Mouse (Mus musculus) embryonic facial prominence, embryonic 14.5 days (tissue): ENCODE measurements around the gene 2410137M14Rik. TPM values are rescaled to one million over a fixed set of nuclear protein-coding genes. Genes with fewer than 3 reads are reported as not detected.
"Not testable (repeated sequence)": the region's sequence is repeated elsewhere in the genome, so short reads cannot be mapped to it uniquely, and the experiment has no call there.

Source experiments
- ATAC-seq: fragments of 200-750 bp; cut with Nextera tagmentation; 2 replicates; pipeline ENCODE4 v1.8.0; 2017; ENCODE audit warnings: low read depth, moderate number of reproducible peaks, moderate TSS enrichment
- DNase-seq: peaks from one replicate; pipeline ENCODE4 v3.0.0-alpha.2; 2015; ENCODE audit warnings: low spot score
- H3K27ac ChIP-seq: fragments of 300-500 bp; sonication (generic); replicated peaks from 2 replicates; pipeline ENCODE4 v1.5.1; 2014; ENCODE audit warnings: low read depth, mild to moderate bottlenecking, low read length, moderate library complexity
- H3K27me3 ChIP-seq: fragments of 300-500 bp; sonication (generic); replicated peaks from 2 replicates; pipeline ENCODE4 v1.6.1; 2014; ENCODE audit warnings: low read length; ENCODE audit not compliant: control insufficient read depth, insufficient read depth
- H3K36me3 ChIP-seq: fragments of 300-500 bp; sonication (generic); 2 replicates; pipeline ENCODE4 v1.6.1; 2014; ENCODE audit warnings: low read length, mixed read lengths; ENCODE audit not compliant: control insufficient read depth, insufficient read depth
- H3K4me1 ChIP-seq: fragments of 300-500 bp; sonication (generic); 2 replicates; pipeline ENCODE4 v1.6.1; 2014; ENCODE audit warnings: antibody characterized with exemption, low read length; ENCODE audit not compliant: control insufficient read depth, insufficient read depth
- H3K4me2 ChIP-seq: fragments of 300-500 bp; sonication (generic); 2 replicates; pipeline ENCODE4 v1.6.1; 2014; ENCODE audit warnings: low read depth, mild to moderate bottlenecking, low read length, moderate library complexity, mixed read lengths
- H3K4me3 ChIP-seq: fragments of 300-500 bp; sonication (generic); 2 replicates; pipeline ENCODE4 v1.5.1; 2014; ENCODE audit warnings: low read depth, mild to moderate bottlenecking, low read length
- H3K9ac ChIP-seq: fragments of 300-500 bp; sonication (generic); 2 replicates; pipeline ENCODE4 v1.6.1; 2014; ENCODE audit warnings: low read depth, mild to moderate bottlenecking, low read length, moderate library complexity, mixed read lengths
- H3K9me3 ChIP-seq: fragments of 300-500 bp; sonication (generic); 2 replicates; pipeline ENCODE4 v1.6.1; 2016; ENCODE audit warnings: low read length; ENCODE audit not compliant: control insufficient read depth
- WGBS: fragments of 180-500 bp; shearing (Covaris S2); extraction: QIAGEN DNeasy Blood & Tissue Kit; methylation state at CpG from one replicate; pipeline ENCODE4 v1.1.7; 2014; 5-methylcytosine and 5-hydroxymethylcytosine counted together
- polyA plus RNA-seq: library from polyadenylated mRNA; unstranded; fragments of >200 nt; fragmentation: Nextera tagmentation; extraction: Ambion mirVana; gene quantifications from 2 replicates; pipeline ENCODE4 v1.2.1, GENCODE M21; 2014

2410137M14Rik gene
- polyA plus RNA-seq, 1 experiment from 2014 or later: not detected

GRCm38 (mm10) chr17:37000863-37001262 is 19.8 kb upstream of the 2410137M14Rik start, which contains the start of gene Zfp57:
Gene Zfp57 (plus strand): TSS chr17:37001163.
- ATAC-seq (no peak), DNase-seq (no peak)
- Histone ChIP-seq H3K4me1 (no peaks in the 10 kb centered on the region), H3K36me3 (peaks cover 9% of the 10 kb centered on the region; the same call in 1 of the 2 replicates), H3K4me3 (peak within 1 kb of the TSS; percentile 79), H3K9me3 (no peaks in the 10 kb centered on the region), H3K27me3 (no peaks in the 10 kb centered on the region), H3K9ac (peak within 1 kb of the TSS; percentile 98; the same call in 1 of the 2 replicates), H3K4me2 (peak within 1 kb of the TSS; percentile 78), H3K27ac (no peak within 1 kb of the TSS)
- WGBS: 97% methylated on average over 7 of the region's 7 CpGs

GRCm38 (mm10) chr17:36998477-36998876 is 17.4 kb upstream of the 2410137M14Rik start:
- H3K9me3 ChIP-seq: no peaks in the 10 kb centered on the region
- DNase-seq (no peak), ATAC-seq (no peak)
- H3K27me3 ChIP-seq: no peaks in the 10 kb centered on the region
- H3K9ac ChIP-seq: no peak overlapping the region
- H3K4me2 ChIP-seq: no peak overlapping the region
- H3K27ac ChIP-seq: no peak overlapping the region
- no peaks in the 10 kb centered on the region for H3K4me1 ChIP-seq
- H3K4me3 ChIP-seq: no peak overlapping the region
- no peaks in the 10 kb centered on the region for H3K36me3 ChIP-seq
- 71% methylated on average over 2 of the region's 2 CpGs for WGBS

GRCm38 (mm10) chr17:36997033-36997735 is 16.1 kb upstream of the 2410137M14Rik start:
- Histone ChIP-seq H3K9me3 (no peaks in the 10 kb centered on the region), H3K4me2 (no peak overlapping the region), H3K4me1 (no peaks in the 10 kb centered on the region), H3K4me3 (no peak overlapping the region), H3K9ac (no peak overlapping the region), H3K27me3 (no peaks in the 10 kb centered on the region), H3K36me3 (no peaks in the 10 kb centered on the region), H3K27ac (no peak overlapping the region)
- ATAC-seq: peak; percentile 60
- 25% methylated on average over 7 of the region's 7 CpGs for WGBS
- DNase-seq: peak; percentile 84

GRCm38 (mm10) chr17:36995448-36995847 is 14.4 kb upstream of the 2410137M14Rik start:
- DNase-seq: no peak
- H3K4me3 ChIP-seq: no peak overlapping the region
- no peak overlapping the region for H3K27ac ChIP-seq
- no peaks in the 10 kb centered on the region for H3K27me3 ChIP-seq
- H3K9me3 ChIP-seq: no peaks in the 10 kb centered on the region
- no peaks in the 10 kb centered on the region for H3K36me3 ChIP-seq
- H3K4me1 ChIP-seq: no peaks in the 10 kb centered on the region
- 62% methylated on average over 3 of the region's 3 CpGs for WGBS
- no peak overlapping the region for H3K9ac ChIP-seq
- ATAC-seq: no peak
- no peak overlapping the region for H3K4me2 ChIP-seq

GRCm38 (mm10) chr17:36994528-36994927 is 13.5 kb upstream of the 2410137M14Rik start:
- Histone ChIP-seq H3K4me3 (no peak overlapping the region), H3K27me3 (peaks cover 2% of the 10 kb centered on the region), H3K9me3 (no peaks in the 10 kb centered on the region), H3K4me1 (no peaks in the 10 kb centered on the region), H3K4me2 (no peak overlapping the region), H3K36me3 (no peaks in the 10 kb centered on the region), H3K27ac (no peak overlapping the region), H3K9ac (no peak overlapping the region)
- no peak for ATAC-seq
- no peak for DNase-seq
- WGBS: 85% methylated on average over 2 of the region's 2 CpGs

GRCm38 (mm10) chr17:36993770-36994325 is 12.8 kb upstream of the 2410137M14Rik start:
- WGBS: 84% methylated on average over 4 of the region's 4 CpGs
- Histone ChIP-seq H3K4me2 (no peak overlapping the region), H3K36me3 (no peaks in the 10 kb centered on the region), H3K27me3 (peaks cover 9% of the 10 kb centered on the region), H3K27ac (no peak overlapping the region), H3K9me3 (no peaks in the 10 kb centered on the region), H3K9ac (no peak overlapping the region), H3K4me1 (no peaks in the 10 kb centered on the region), H3K4me3 (no peak overlapping the region)
- DNase-seq (no peak), ATAC-seq (no peak)

- 70% methylated on average over 3 of the region's 3 CpGs for WGBS
These were observed 11.5 kb upstream of the 2410137M14Rik start for GRCm38 (mm10) chr17:36992336-36993104.

GRCm38 (mm10) chr17:36990630-36991029 is 9.6 kb upstream of the 2410137M14Rik start:
- not testable (repeated sequence) for H3K36me3 ChIP-seq, H3K4me1 ChIP-seq, ATAC-seq, H3K4me2 ChIP-seq, H3K4me3 ChIP-seq, H3K9ac ChIP-seq, H3K9me3 ChIP-seq, H3K27ac ChIP-seq, DNase-seq
- peaks cover 32% of the 10 kb centered on the region for H3K27me3 ChIP-seq
- WGBS: 90% methylated on average over 6 of the region's 6 CpGs

More at GRCm38 (mm10) chr17:36992336-36993104, 11.5 kb upstream of the 2410137M14Rik start:
- DNase-seq: no peak
- Histone ChIP-seq H3K4me2 (no peak overlapping the region), H3K9me3 (no peaks in the 10 kb centered on the region), H3K36me3 (no peaks in the 10 kb centered on the region), H3K27me3 (peaks cover 22% of the 10 kb centered on the region), H3K4me1 (no peaks in the 10 kb centered on the region), H3K4me3 (no peak overlapping the region), H3K27ac (no peak overlapping the region), H3K9ac (no peak overlapping the region)
- ATAC-seq: no peak
